Mouse (Mus musculus) embryonic fibroblast, embryonic 13.5 days (primary cell): Measurements from ENCODE around the gene Spata3.

Experiments
- CTCF ChIP-seq: IDR thresholded peaks from 2 replicates; pipeline ENCODE4 v1.5.1; 2011; ENCODE audit warnings: mild to moderate bottlenecking, control low read depth, low read length, moderate library complexity, borderline replicate concordance; ENCODE audit not compliant: insufficient read depth
- POLR2A ChIP-seq: IDR thresholded peaks from 2 replicates; pipeline ENCODE4 v1.6.1; 2011; ENCODE audit warnings: low read depth, mild to moderate bottlenecking, control low read depth, low read length, moderate library complexity

DNA sequence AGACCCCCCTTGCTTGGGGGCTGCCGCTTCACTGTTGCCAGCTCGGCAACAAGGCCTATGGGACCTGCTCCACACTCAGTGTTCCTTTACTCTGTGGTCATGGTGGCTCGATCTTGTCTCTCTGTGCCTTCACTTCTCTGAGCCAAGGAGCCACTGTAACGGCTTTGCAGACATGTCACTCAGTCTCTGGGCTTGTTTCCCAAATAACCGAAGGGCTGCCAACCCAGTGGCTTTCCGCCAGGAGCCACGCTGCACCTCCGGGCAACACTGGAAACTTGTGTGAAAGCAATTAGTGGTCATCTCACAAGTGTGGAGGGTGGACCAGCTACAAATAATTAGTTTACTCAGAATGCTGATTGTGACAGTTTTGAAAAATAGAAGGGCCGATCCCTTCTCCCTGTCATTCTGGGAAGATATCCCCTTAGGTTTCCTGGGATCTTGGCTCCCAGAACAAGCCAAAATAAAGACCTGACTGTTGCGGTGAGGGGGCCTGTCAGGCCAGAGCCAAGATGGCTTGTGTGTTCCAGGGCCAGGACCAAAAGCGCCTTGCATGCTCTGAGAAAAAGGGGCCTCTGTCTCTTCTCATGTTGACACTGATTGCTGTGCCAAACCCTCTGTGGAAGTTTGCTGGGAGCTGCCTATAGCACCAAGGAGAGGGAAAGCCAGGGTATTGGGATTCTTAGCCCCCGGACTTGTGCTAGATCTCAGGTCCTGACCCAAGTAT, 36.7 kb downstream of the Spata3 start:
- no peak for TF ChIP-seq CTCF
- TF ChIP-seq POLR2A, result no peak
